Mouse (Mus musculus): Measurements from ENCODE around the gene Tmod2. TPM values are rescaled to one million over a fixed set of nuclear protein-coding genes. Genes with fewer than 3 reads are reported as not detected.

The Tmod2 gene
- polyA plus RNA-seq, 1 experiment from 2014 or later: 11.9 TPM

GRCm38 (mm10) chr9:75581694-75582350 is 29.3 kb downstream of the Tmod2 start:
- H3K4me3 ChIP-seq (ENCODE audit: low read depth, low read length): no peak overlapping the region
- H3K9me3 ChIP-seq (ENCODE audit: control insufficient read depth, low read length): no peaks in the 10 kb centered on the region
- no peaks in the 10 kb centered on the region for H3K27me3 ChIP-seq (ENCODE audit: control insufficient read depth, insufficient read depth, low read length)
- DNase-seq (ENCODE audit: low spot score): no peak
- no peaks in the 10 kb centered on the region for H3K4me1 ChIP-seq (replicated peaks; ENCODE audit: control insufficient read depth, insufficient read depth)
- no peak overlapping the region for H3K9ac ChIP-seq (ENCODE audit: low read length)
- TF ChIP-seq CTCF (IDR thresholded peaks at IDR 0.05; ENCODE audit: low read depth) (peak; percentile 82), EP300 (optimal IDR thresholded peaks at IDR 0.05) (no peak)
- H3K36me3 ChIP-seq (ENCODE audit: control insufficient read depth, insufficient read depth, low read length): no peaks in the 10 kb centered on the region
- 39% methylated on average over 7 of the region's 7 CpGs for WGBS
- 0 out of 2 replicates have a peak overlapping the region, but pooled peaks have one; percentile 5 for H3K4me2 ChIP-seq (replicated peaks; ENCODE audit: low read depth)
- ATAC-seq (ENCODE audit: low FRiP score, low TSS enrichment): no peak
- H3K27ac ChIP-seq (replicated peaks): no peak overlapping the region

- no peaks in the 10 kb centered on the region for H3K4me1 ChIP-seq (replicated peaks; ENCODE audit: control insufficient read depth, insufficient read depth)
- ATAC-seq (ENCODE audit: low FRiP score, low TSS enrichment) (no peak), DNase-seq (ENCODE audit: low spot score) (no peak)
- no peaks in the 10 kb centered on the region for H3K9me3 ChIP-seq (ENCODE audit: control insufficient read depth, low read length)
- WGBS: 68% methylated on average over 6 of the region's 6 CpGs
- no peak for TF ChIP-seq CTCF (IDR thresholded peaks at IDR 0.05; ENCODE audit: low read depth)
- no peak for TF ChIP-seq EP300 (optimal IDR thresholded peaks at IDR 0.05)
- H3K36me3 ChIP-seq (ENCODE audit: control insufficient read depth, insufficient read depth, low read length): no peaks in the 10 kb centered on the region
- H3K9ac ChIP-seq (ENCODE audit: low read length): no peak overlapping the region
- no peak overlapping the region for H3K27ac ChIP-seq (replicated peaks)
- H3K4me2 ChIP-seq (replicated peaks; ENCODE audit: low read depth): no peak overlapping the region
- no peaks in the 10 kb centered on the region for H3K27me3 ChIP-seq (ENCODE audit: control insufficient read depth, insufficient read depth, low read length)
- no peak overlapping the region for H3K4me3 ChIP-seq (ENCODE audit: low read depth, low read length)
These were observed 31.8 kb downstream of the Tmod2 start for GRCm38 (mm10) chr9:75579321-75579720.

GRCm38 (mm10) chr9:75571036-75571942 is 39.8 kb downstream of the Tmod2 start:
- ATAC-seq (ENCODE audit: low FRiP score, low TSS enrichment) (no peak), DNase-seq (ENCODE audit: low spot score) (no peak)
- H3K4me3 ChIP-seq (ENCODE audit: low read depth, low read length): no peak overlapping the region
- H3K4me1 ChIP-seq (replicated peaks; ENCODE audit: control insufficient read depth, insufficient read depth): no peaks in the 10 kb centered on the region
- H3K9ac ChIP-seq (ENCODE audit: low read length): no peak overlapping the region
- no peaks in the 10 kb centered on the region for H3K9me3 ChIP-seq (ENCODE audit: control insufficient read depth, low read length)
- no peaks in the 10 kb centered on the region for H3K27me3 ChIP-seq (ENCODE audit: control insufficient read depth, insufficient read depth, low read length)
- H3K4me2 ChIP-seq (replicated peaks; ENCODE audit: low read depth): no peak overlapping the region
- H3K27ac ChIP-seq (replicated peaks): no peak overlapping the region
- 70% methylated on average over 5 of the region's 5 CpGs for WGBS
- TF ChIP-seq EP300 (optimal IDR thresholded peaks at IDR 0.05) (no peak), CTCF (IDR thresholded peaks at IDR 0.05; ENCODE audit: low read depth) (no peak)
- H3K36me3 ChIP-seq (ENCODE audit: control insufficient read depth, insufficient read depth, low read length): no peaks in the 10 kb centered on the region

GRCm38 (mm10) chr9:75568399-75568798 is 42.7 kb downstream of the Tmod2 start:
- WGBS: 93% methylated on average over 6 of the region's 6 CpGs
- no peak overlapping the region for H3K27ac ChIP-seq (replicated peaks)
- H3K9ac ChIP-seq (ENCODE audit: low read length): no peak overlapping the region
- no peak overlapping the region for H3K4me2 ChIP-seq (replicated peaks; ENCODE audit: low read depth)
- H3K9me3 ChIP-seq (ENCODE audit: control insufficient read depth, low read length): no peaks in the 10 kb centered on the region
- ATAC-seq (ENCODE audit: low FRiP score, low TSS enrichment): no peak
- no peaks in the 10 kb centered on the region for H3K4me1 ChIP-seq (replicated peaks; ENCODE audit: control insufficient read depth, insufficient read depth)
- H3K27me3 ChIP-seq (ENCODE audit: control insufficient read depth, insufficient read depth, low read length): no peaks in the 10 kb centered on the region
- TF ChIP-seq EP300 (optimal IDR thresholded peaks at IDR 0.05): no peak
- no peak for TF ChIP-seq CTCF (IDR thresholded peaks at IDR 0.05; ENCODE audit: low read depth)
- no peaks in the 10 kb centered on the region for H3K36me3 ChIP-seq (ENCODE audit: control insufficient read depth, insufficient read depth, low read length)
- no peak for DNase-seq (ENCODE audit: low spot score)
- no peak overlapping the region for H3K4me3 ChIP-seq (ENCODE audit: low read depth, low read length)

GRCm38 (mm10) chr9:75564892-75565291 is 46.2 kb downstream of the Tmod2 start:
- no peaks in the 10 kb centered on the region for H3K36me3 ChIP-seq (ENCODE audit: control insufficient read depth, insufficient read depth, low read length)
- TF ChIP-seq EP300 (optimal IDR thresholded peaks at IDR 0.05) (no peak), CTCF (IDR thresholded peaks at IDR 0.05; ENCODE audit: low read depth) (no peak)
- DNase-seq (ENCODE audit: low spot score) (no peak), ATAC-seq (ENCODE audit: low FRiP score, low TSS enrichment) (no peak)
- no peak overlapping the region for H3K9ac ChIP-seq (ENCODE audit: low read length)
- H3K4me3 ChIP-seq (ENCODE audit: low read depth, low read length): no peak overlapping the region
- no peaks in the 10 kb centered on the region for H3K9me3 ChIP-seq (ENCODE audit: control insufficient read depth, low read length)
- WGBS: 82% methylated on average over 6 of the region's 6 CpGs
- H3K27me3 ChIP-seq (ENCODE audit: control insufficient read depth, insufficient read depth, low read length): no peaks in the 10 kb centered on the region
- H3K4me1 ChIP-seq (replicated peaks; ENCODE audit: control insufficient read depth, insufficient read depth): no peaks in the 10 kb centered on the region
- H3K4me2 ChIP-seq (replicated peaks; ENCODE audit: low read depth): no peak overlapping the region
- no peak overlapping the region for H3K27ac ChIP-seq (replicated peaks)

- no peak overlapping the region for H3K9ac ChIP-seq (ENCODE audit: low read length)
- no peak overlapping the region for H3K4me3 ChIP-seq (ENCODE audit: low read depth, low read length)
- no peak for ATAC-seq (ENCODE audit: low FRiP score, low TSS enrichment)
- no peaks in the 10 kb centered on the region for H3K27me3 ChIP-seq (ENCODE audit: control insufficient read depth, insufficient read depth, low read length)
- H3K4me1 ChIP-seq (replicated peaks; ENCODE audit: control insufficient read depth, insufficient read depth): no peaks in the 10 kb centered on the region
- DNase-seq (ENCODE audit: low spot score): no peak
- no peaks in the 10 kb centered on the region for H3K36me3 ChIP-seq (ENCODE audit: control insufficient read depth, insufficient read depth, low read length)
- 68% methylated on average over 6 of the region's 6 CpGs for WGBS
- no peaks in the 10 kb centered on the region for H3K9me3 ChIP-seq (ENCODE audit: control insufficient read depth, low read length)
- no peak overlapping the region for H3K4me2 ChIP-seq (replicated peaks; ENCODE audit: low read depth)
- no peak for TF ChIP-seq CTCF (IDR thresholded peaks at IDR 0.05; ENCODE audit: low read depth)
- no peak for TF ChIP-seq EP300 (optimal IDR thresholded peaks at IDR 0.05)
- no peak overlapping the region for H3K27ac ChIP-seq (replicated peaks)
These were observed 47.5 kb downstream of the Tmod2 start for GRCm38 (mm10) chr9:75563622-75564021.

Data from stomach, postnatal 0 days (tissue).